Mouse (Mus musculus) MEL (cell line): ENCODE measurements around the gene Kndc1.

Experiments used
- BHLHE40 ChIP-seq: IDR thresholded peaks from 2 replicates; pipeline ENCODE4 v1.6.1; 2012; ENCODE audit warnings: low read depth, mild to moderate bottlenecking, inconsistent platforms, low read length, improper control_type of control experiment, borderline replicate concordance
- CTCF ChIP-seq, 3 experiments: IDR thresholded peaks in 2 of 3; conservative IDR thresholded peaks in 1 of 3; 2 replicates each; pipeline ENCODE4 v1.5.1; 2011 to 2012; ENCODE audit warnings: low read length in 3 of 3, low read depth in 2 of 3, mild to moderate bottlenecking in 2 of 3, improper control_type of control experiment in 1 of 3, inconsistent platforms in 1 of 3, mixed read lengths in 1 of 3, moderate library complexity in 1 of 3; ENCODE audit not compliant: control insufficient read depth in 1 of 3, insufficient read depth in 1 of 3, poor library complexity in 1 of 3, severe bottlenecking in 1 of 3
- ELF1 ChIP-seq: IDR thresholded peaks from 2 replicates; pipeline ENCODE4 v1.6.1; 2014; ENCODE audit warnings: low read depth, mild to moderate bottlenecking, inconsistent platforms, low read length, improper control_type of control experiment, moderate library complexity
- MYC ChIP-seq: IDR thresholded peaks from 2 replicates; pipeline ENCODE4 v1.6.1; 2011; ENCODE audit warnings: low read depth, mild to moderate bottlenecking, low read length, improper control_type of control experiment, moderate library complexity
- POLR2A ChIP-seq, 2 experiments: IDR thresholded peaks; 2 replicates each; pipeline ENCODE4 v1.6.1; 2011 to 2012; ENCODE audit warnings: low read length in 2 of 2, mild to moderate bottlenecking in 2 of 2, control low read depth in 1 of 2, improper control_type of control experiment in 1 of 2, low read depth in 1 of 2, moderate library complexity in 1 of 2; ENCODE audit not compliant: control insufficient read depth in 1 of 2, insufficient read depth in 1 of 2, poor library complexity in 1 of 2
- SIN3A ChIP-seq: IDR thresholded peaks from 2 replicates; pipeline ENCODE4 v1.6.1; 2012; ENCODE audit warnings: low read length, improper control_type of control experiment, inconsistent platforms
- USF1 ChIP-seq: IDR thresholded peaks from 2 replicates; pipeline ENCODE4 v1.6.1; 2014; ENCODE audit warnings: low read depth, mild to moderate bottlenecking, inconsistent platforms, low read length, improper control_type of control experiment, moderate library complexity
- ZC3H11A ChIP-seq: IDR thresholded peaks from 2 replicates; pipeline ENCODE4 v1.6.1; 2012; ENCODE audit warnings: low read depth, mild to moderate bottlenecking, inconsistent platforms, low read length, improper control_type of control experiment
- ZNF384 ChIP-seq: IDR thresholded peaks from 2 replicates; pipeline ENCODE4 v1.6.1; 2012; ENCODE audit warnings: low read depth, mild to moderate bottlenecking, inconsistent platforms, low read length, improper control_type of control experiment

- TF ChIP-seq USF1 (no peak), ELF1 (no peak), ZNF384 (no peak), ZC3H11A (no peak), BHLHE40 (no peak), CTCF (IDR thresholded peaks at IDR 0.05 in 2 of 3, conservative IDR thresholded peaks at IDR 0.05 in 1 of 3; ENCODE audit: control insufficient read depth in 1 of 3, insufficient read depth in 1 of 3, low read depth in 2 of 3, low read length in 3 of 3, poor library complexity in 1 of 3, severe bottlenecking in 1 of 3) (no peak), SIN3A (no peak), POLR2A (IDR thresholded peaks at IDR 0.05; ENCODE audit: control insufficient read depth in 1 of 2, insufficient read depth in 1 of 2, low read depth in 1 of 2, low read length in 2 of 2, poor library complexity in 1 of 2) (no peak), MYC (no peak)
These were observed 61.0 kb downstream of the Kndc1 start for GRCm38 (mm10) chr7:139955505-139955904.
